Mouse (Mus musculus): ENCODE measurements around the gene Samm50.

DNA sequence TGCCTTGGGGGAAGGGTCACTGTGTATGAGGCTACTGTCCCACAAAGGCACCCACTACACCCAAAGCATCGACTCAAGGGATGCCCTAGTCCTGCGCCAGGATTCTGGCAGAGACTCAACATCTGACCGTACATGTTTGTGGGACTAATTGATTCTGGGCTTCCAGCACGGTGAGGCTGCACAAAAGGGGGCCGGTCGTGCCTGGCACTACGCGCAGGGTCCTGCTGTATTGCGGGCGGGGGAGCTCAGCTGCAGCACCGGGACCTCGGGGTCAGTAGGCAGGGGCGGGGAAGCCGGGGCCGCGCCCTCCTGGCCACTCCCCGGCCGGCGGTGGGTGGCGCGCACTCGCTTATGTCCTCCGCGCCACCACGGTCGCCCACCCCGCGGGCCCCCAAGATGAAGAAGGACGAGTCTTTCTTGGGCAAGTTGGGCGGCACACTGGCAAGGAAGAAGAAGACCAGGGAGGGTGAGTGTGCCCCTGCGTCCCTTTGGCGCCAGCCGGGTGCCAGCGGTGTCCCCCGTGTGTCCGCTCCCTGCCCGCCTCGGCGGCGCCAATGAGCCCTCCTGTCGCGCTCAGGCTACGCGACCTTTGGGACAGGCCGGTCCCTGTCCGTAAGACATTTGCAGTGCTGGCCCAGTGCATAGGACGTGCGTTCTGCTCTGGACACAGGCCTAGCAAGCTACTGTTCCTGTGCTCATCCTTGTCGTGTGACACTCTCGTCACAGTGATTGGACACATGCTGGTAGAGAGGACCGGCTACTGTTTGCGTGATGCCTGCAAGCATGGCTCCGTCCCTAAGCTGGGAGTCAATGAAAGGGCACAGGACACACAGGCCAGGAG is 39.9 kb downstream of the Samm50 start, which contains the start of gene Parvb:
- TF ChIP-seq CTCF (IDR thresholded peaks at IDR 0.05; ENCODE audit: low read depth, low read length) (no peak), POLR2A (IDR thresholded peaks at IDR 0.05; ENCODE audit: borderline replicate concordance, low read depth, low read length) (no peak)
